Mouse (Mus musculus): ENCODE measurements around the gene Vmn1r1. TPM values are rescaled to one million over a fixed set of nuclear protein-coding genes. Genes with fewer than 3 reads are reported as not detected.
"Not testable (repeated sequence)": the region's sequence is repeated elsewhere in the genome, so short reads cannot be mapped to it uniquely, and the experiment has no call there.

Gene Vmn1r1
- not detected in 2 replicates for polyA plus RNA-seq (2015; fragmentation: Nextera tagmentation; extraction: Ambion mirVana)

DNA sequence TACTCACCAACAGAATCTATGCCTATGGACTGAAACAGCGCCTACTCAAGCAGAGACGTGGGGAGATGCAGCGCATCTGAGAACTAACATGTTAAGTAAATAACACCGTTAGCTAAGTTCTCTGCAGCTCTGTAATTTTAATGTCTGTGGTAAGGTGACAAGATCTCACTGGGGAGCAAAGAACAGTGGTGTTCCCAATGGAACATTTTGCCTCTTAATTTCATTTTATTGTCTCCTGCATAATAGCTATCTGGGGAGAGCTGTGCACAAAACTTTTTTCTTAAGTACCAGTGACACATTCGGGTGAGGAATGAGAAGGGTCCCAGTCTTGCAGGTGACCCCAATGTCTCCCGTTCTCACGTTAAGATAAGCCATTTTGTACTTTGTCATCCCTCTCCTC is at the start of gene Vmn1r1:
Gene Vmn1r1, minus strand, starts transcription at position 101 of the 400 bp plus-strand sequence.
- no peaks in the 10 kb centered on the region for H3K36me3 ChIP-seq
- WGBS = 85% methylated on average over 7 of the region's 7 CpGs
- no peak within 1 kb of the TSS for H3K9ac ChIP-seq
- H3K27me3 ChIP-seq = no peaks in the 10 kb centered on the region
- H3K27ac ChIP-seq = no peak within 1 kb of the TSS
- no peaks in the 10 kb centered on the region for H3K4me1 ChIP-seq
- no peak within 1 kb of the TSS for H3K4me2 ChIP-seq
- H3K9me3 ChIP-seq (replicated peaks) = no peaks in the 10 kb centered on the region
- no peak for ATAC-seq (replicated peaks; ENCODE audit: low FRiP score)
- no peak within 1 kb of the TSS for H3K4me3 ChIP-seq (replicated peaks)

DNA sequence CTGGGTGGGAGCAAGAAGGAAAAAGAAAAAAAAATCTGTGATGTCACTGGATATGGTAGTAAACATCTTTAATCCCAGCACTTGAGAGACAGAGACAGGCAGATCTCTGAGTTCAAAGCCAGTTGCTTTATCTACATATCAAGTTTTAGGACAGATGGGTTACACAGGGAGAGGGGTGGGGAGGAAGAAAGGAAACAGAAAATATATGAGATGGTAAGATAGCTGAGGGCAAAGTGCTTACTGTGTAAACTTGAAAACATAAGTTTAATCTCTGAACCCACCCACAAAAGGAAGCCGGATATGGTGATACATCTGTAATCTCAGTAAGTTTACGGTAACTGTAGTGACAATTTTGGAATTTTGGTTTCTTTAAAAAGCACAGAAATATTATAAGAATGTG is 46.0 kb upstream of the Vmn1r1 start:
- WGBS = 86% methylated on average over 2 of the region's 2 CpGs
- no peak for ATAC-seq (replicated peaks; ENCODE audit: low FRiP score)
- no peaks in the 10 kb centered on the region for H3K36me3 ChIP-seq

DNA sequence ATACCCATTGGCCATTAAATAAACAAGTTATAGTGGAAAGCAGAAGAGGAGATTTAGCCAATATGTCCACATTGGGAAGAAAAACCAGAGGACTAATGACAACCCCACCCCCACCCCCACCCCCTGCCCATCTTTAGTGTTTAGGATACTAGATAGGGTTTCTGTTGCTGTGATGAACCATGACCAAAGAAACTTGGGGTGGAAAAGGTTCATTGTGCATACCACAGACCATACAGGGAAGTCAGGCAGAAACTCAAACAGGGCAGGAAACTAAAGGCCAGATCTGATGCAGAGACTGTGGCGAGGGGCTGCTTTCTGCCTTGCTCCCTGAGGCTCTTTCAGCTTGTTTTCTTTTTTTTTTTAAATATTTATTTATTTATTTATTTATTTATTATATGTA is 28.3 kb upstream of the Vmn1r1 start:
- ATAC-seq (replicated peaks; ENCODE audit: low FRiP score) = no peak; the same call in 1 of the 2 replicates
- Histone ChIP-seq H3K27me3 (no peaks in the 10 kb centered on the region), H3K4me2 (no peak overlapping the region), H3K9me3 (replicated peaks) (no peaks in the 10 kb centered on the region), H3K4me1 (peaks cover 16% of the 10 kb centered on the region), H3K27ac (peak overlapping the region; percentile 41), H3K36me3 (no peaks in the 10 kb centered on the region), H3K4me3 (replicated peaks) (no peak overlapping the region), H3K9ac (no peak overlapping the region)
- WGBS = 52% methylated on average over 1 of the region's 1 CpGs

More for the DNA sequence above, 46.0 kb upstream of the Vmn1r1 start:
- H3K4me2 ChIP-seq = no peak overlapping the region
- H3K27me3 ChIP-seq = no peaks in the 10 kb centered on the region
- H3K9me3 ChIP-seq (replicated peaks) = no peaks in the 10 kb centered on the region; the same call in 1 of the 2 replicates
- no peaks in the 10 kb centered on the region for H3K4me1 ChIP-seq
- H3K4me3 ChIP-seq (replicated peaks) = no peak overlapping the region
- no peak overlapping the region for H3K27ac ChIP-seq
- H3K9ac ChIP-seq = no peak overlapping the region

DNA sequence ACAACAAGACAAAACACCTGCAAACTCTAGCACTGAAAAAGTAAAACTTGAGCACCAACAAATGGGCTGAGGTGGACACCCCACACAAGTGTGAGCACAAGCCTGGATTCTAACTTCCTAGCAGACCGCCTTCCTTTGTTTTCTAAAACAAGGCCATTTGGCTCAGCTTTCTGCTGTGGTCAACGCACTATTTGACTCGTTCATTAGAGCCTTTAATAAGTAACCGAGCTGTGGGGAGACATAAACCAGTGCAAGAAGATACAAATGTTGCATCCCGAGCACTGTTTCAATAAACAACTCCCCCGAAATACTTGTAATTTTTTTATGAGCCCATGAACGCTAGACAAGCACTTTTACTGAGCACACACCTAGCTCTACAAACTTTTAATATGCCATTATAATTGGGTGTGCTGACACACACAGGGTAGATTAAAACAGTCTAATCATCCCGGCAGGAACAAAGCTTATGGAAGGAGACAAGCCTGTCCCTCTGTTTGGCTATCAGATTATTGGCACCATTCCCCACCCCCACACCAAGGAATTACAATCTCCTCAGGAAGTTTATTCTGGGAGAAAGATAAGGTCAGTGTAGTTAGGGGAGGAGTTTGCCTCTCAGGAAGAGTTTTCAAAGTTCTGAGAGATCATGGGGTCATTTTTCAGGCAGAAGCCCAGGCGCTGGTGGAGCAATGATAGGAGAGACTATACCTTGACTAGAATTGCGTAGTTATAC is 27.7 kb upstream of the Vmn1r1 start:
- Histone ChIP-seq H3K4me3 (replicated peaks) (no peak overlapping the region), H3K4me2 (no peak overlapping the region), H3K27ac (peak overlapping the region; percentile 41), H3K9me3 (replicated peaks) (no peaks in the 10 kb centered on the region), H3K4me1 (peaks cover 16% of the 10 kb centered on the region), H3K9ac (no peak overlapping the region), H3K36me3 (no peaks in the 10 kb centered on the region), H3K27me3 (no peaks in the 10 kb centered on the region)
- WGBS = 44% methylated on average over 10 of the region's 10 CpGs
- no peak for ATAC-seq (replicated peaks; ENCODE audit: low FRiP score)

DNA sequence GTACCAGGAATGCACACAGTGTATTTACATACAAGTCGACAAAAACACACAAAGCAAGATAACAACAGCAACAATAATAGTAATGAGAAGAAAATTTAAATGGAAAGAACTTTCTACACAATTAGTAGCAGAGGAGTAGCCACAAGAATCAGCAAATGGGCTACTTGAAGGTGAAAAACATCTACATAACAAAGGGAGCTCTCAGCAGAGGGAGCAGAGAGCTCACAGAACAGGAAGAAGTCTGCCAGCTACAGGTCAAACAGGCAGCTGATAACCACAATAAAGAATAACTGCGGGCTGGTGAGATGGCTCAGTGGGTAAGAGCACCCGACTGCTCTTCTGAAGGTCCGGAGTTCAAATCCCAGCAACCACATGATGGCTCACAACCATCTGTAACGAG is 26.9 kb upstream of the Vmn1r1 start:
- Histone ChIP-seq H3K4me2 (no peak overlapping the region), H3K27ac (no peak overlapping the region), H3K4me3 (replicated peaks) (no peak overlapping the region), H3K27me3 (no peaks in the 10 kb centered on the region), H3K9me3 (replicated peaks) (no peaks in the 10 kb centered on the region), H3K4me1 (peaks cover 16% of the 10 kb centered on the region), H3K36me3 (no peaks in the 10 kb centered on the region), H3K9ac (no peak overlapping the region)
- WGBS = 80% methylated on average over 5 of the region's 5 CpGs
- ATAC-seq (replicated peaks; ENCODE audit: low FRiP score) = no peak

DNA sequence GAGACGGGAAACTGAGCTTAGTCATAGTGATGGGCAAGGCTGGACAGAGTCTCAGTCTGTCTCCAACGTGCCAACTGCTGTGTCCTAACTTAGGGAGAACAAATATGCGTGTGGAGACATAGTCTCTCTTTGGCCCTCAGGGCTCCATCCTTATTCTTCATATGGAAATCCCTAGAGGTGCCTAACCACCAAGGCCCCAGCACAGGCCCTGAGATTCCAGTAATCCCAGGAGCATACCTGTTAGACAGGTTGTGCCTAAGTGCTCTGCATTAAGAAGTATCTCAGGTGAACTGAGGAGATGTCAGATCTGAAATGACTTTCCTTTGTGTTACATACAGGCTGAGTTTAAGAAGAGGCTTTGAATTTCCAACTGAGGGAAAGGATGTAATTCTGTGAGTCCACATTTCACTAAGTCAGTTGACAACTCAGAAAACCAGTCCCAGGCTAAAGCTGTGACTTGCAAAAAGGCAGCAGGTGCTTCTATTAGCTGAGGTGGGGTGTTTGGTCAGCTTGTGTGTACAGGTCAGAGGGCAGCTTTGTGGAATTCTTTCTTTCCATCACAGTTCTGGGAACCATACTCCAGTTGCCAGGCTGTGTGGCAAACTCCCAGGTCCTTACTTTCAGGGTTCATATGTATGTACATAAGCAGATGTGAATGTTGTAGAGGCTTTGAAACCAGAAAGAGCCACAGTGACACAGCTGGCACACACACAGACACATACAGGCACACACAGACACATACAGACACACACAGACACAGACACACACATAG is 25.6 kb upstream of the Vmn1r1 start:
- Histone ChIP-seq H3K27ac (no peak overlapping the region), H3K27me3 (no peaks in the 10 kb centered on the region), H3K4me3 (replicated peaks) (no peak overlapping the region), H3K4me1 (peaks cover 16% of the 10 kb centered on the region), H3K9ac (no peak overlapping the region), H3K4me2 (no peak overlapping the region), H3K36me3 (no peaks in the 10 kb centered on the region), H3K9me3 (replicated peaks) (no peaks in the 10 kb centered on the region)
- ATAC-seq (replicated peaks; ENCODE audit: low FRiP score) = no peak
- WGBS = 66% methylated on average over 3 of the region's 3 CpGs

DNA sequence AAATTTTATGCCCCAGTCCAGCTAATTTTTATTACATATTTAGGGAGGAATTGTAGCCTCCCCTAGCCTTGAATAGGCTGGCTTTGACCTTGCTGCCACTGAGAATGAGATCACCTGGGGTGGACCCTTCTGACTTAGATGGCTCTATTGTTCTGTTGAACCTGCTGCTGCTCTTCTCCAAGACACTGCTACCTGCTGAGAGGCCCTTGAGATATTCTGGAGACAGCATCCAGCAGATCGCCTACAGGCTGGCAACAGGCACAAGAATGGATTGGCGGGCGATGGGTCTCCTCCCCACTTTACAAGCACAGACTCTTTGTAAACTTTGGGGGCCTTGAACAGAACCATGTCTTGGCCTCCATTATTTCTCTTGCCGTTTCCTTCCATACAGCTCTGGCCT is 18.2 kb upstream of the Vmn1r1 start:
- H3K4me2 ChIP-seq; H3K27ac ChIP-seq; H3K4me1 ChIP-seq; H3K9me3 ChIP-seq (replicated peaks); H3K9ac ChIP-seq; H3K36me3 ChIP-seq; H3K4me3 ChIP-seq (replicated peaks); H3K27me3 ChIP-seq; ATAC-seq (replicated peaks; ENCODE audit: low FRiP score): not testable (repeated sequence)
- whole genome bisulfite sequencing = 87% methylated on average over 4 of the region's 4 CpGs

DNA sequence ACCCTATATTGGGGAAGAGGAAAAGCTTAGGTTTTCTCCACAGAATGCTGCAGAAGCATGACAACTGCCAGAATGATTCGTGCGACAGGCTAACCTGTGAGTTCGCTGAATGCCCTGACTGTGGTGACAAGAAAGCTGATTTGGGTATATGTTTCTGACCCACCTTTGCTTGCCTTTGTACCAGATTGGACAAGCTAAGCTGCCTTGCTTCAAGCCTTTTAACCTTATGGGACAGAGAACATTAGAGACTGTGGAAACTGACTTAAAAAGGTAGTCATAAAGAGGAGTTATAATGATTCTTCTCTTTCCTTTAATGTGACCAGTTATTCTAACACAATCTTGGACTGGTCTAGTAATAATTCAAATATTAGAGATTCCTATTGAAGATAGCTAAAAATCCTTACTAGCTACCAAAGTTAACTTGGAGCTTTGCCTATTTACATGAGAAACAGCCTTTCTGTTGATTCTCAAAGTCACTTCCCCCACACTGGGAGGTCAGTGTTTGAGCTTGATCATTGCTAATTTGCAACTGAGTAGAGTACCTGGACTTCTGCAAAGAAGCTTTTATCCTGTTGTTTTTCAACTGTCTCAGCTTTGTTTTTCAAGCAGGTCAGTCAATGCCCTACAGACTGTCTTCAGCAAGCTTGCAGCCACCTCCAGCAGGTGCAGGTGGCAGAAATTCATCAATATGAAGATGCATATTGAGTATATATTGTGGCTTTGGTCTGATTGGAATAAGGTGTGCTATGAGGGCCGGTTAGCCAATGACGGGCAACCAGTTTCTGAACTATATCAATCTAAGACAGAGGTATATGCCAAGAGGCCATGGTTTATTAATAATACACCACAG is 17.4 kb upstream of the Vmn1r1 start:
- WGBS = 73% methylated on average over 5 of the region's 5 CpGs
- no peaks in the 10 kb centered on the region for H3K9me3 ChIP-seq (replicated peaks)

DNA sequence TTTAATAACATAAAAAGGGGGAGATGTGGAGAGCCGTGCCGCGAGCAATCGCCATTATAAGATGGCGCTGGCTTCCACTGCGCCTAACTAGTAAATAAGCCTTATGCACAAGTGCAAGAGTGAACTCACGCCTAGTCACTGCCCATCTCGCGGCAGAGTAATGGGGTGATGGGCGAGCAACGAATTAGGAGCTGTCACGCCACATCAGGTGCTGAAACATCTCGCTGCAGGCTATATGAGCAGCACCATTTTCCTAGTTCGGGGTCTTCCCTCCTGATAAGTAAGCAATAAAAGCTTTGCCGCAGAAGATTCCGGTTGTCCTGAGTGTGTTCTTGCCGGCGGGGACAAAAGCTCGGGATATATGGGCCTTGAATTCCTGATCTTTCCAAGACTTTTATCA is 12.7 kb upstream of the Vmn1r1 start:
- H3K27me3 ChIP-seq; H3K27ac ChIP-seq; H3K9me3 ChIP-seq (replicated peaks); H3K36me3 ChIP-seq; ATAC-seq (replicated peaks; ENCODE audit: low FRiP score); H3K4me2 ChIP-seq; H3K9ac ChIP-seq; H3K4me1 ChIP-seq; H3K4me3 ChIP-seq (replicated peaks): not testable (repeated sequence)
- 95% methylated on average over 19 of the region's 19 CpGs for WGBS

More for the DNA sequence above, 17.4 kb upstream of the Vmn1r1 start:
- Histone ChIP-seq H3K27me3 (no peaks in the 10 kb centered on the region), H3K4me3 (replicated peaks) (no peak overlapping the region), H3K4me2 (no peak overlapping the region), H3K36me3 (no peaks in the 10 kb centered on the region), H3K4me1 (no peaks in the 10 kb centered on the region), H3K9ac (no peak overlapping the region), H3K27ac (no peak overlapping the region)
- ATAC-seq (replicated peaks; ENCODE audit: low FRiP score) = no peak

DNA sequence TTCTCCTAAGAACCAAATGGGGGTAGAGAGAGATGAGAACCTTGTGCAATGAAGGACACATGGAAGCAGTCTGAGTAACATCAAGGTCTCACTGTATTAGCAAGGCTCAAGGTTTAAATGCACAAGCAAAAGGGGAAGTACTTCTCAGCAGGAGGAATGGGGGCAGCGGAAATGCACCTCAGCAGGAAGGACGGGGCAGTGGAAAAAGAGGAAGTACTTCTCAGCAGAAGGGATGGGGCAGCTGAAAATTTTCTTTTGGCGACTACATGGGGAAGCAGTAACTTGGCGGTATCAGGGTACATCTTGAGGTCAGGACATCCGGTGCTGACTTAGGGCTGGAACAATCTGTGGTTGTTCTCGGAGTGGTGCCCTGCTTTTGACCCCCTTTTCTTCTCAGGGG is 5.9 kb upstream of the Vmn1r1 start:
- not testable (repeated sequence) for ATAC-seq (replicated peaks; ENCODE audit: low FRiP score)

DNA sequence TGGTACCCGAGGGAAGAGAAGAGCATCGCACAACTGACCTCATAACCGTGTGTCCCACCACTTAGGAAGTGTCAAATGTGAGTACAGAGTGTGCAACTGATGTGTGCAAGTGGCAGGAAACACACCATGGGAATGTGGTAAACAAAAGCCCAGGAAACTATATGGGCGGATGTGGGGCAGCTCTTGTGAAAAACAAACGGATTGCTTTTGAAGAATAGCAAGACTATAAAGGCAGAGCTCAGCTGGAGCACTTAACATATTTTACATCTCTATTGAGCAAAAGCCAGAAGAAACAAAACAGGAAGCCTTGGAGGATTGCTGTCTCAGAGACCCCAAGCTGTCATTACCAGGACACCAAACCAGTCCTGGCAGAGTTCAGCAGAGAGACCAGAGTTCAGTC is 1.3 kb downstream of the Vmn1r1 start:
- Histone ChIP-seq H3K9me3 (replicated peaks) (no peaks in the 10 kb centered on the region), H3K4me1 (no peaks in the 10 kb centered on the region), H3K36me3 (no peaks in the 10 kb centered on the region), H3K4me2 (no peak overlapping the region), H3K4me3 (replicated peaks) (no peak overlapping the region), H3K27me3 (no peaks in the 10 kb centered on the region), H3K9ac (no peak overlapping the region), H3K27ac (no peak overlapping the region)
- no peak for ATAC-seq (replicated peaks; ENCODE audit: low FRiP score)
- WGBS = 37% methylated on average over 5 of the region's 5 CpGs

More for the DNA sequence above, 5.9 kb upstream of the Vmn1r1 start:
- H3K4me2 ChIP-seq; H3K4me3 ChIP-seq (replicated peaks); H3K9me3 ChIP-seq (replicated peaks); H3K27me3 ChIP-seq; H3K4me1 ChIP-seq; H3K9ac ChIP-seq; H3K36me3 ChIP-seq; H3K27ac ChIP-seq: not testable (repeated sequence)
- WGBS = 88% methylated on average over 6 of the region's 6 CpGs

DNA sequence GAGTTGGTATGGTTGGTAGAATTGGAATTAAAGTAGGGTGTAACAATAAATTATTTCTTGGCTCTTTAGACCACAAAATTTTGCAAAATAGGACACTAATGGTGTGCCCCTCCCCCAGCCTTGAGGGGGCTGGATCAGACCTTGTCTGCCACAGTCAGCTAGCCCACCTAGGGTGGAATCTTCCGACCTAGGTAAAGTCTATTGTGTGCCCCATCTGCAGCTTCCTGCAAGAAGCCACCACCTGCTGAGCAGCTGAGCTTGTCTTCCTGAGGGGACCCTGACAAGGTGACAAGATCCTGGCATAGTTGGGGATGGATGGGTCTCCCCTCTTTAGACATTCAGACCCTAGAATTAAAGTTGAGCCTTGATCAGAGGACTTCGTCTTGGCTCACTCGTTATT is 4.7 kb downstream of the Vmn1r1 start:
- no peaks in the 10 kb centered on the region for H3K9me3 ChIP-seq (replicated peaks)
- H3K27me3 ChIP-seq = no peaks in the 10 kb centered on the region
- H3K4me2 ChIP-seq = no peak overlapping the region
- no peak overlapping the region for H3K27ac ChIP-seq
- no peak overlapping the region for H3K4me3 ChIP-seq (replicated peaks)
- no peak for ATAC-seq (replicated peaks; ENCODE audit: low FRiP score)
- no peaks in the 10 kb centered on the region for H3K36me3 ChIP-seq
- H3K4me1 ChIP-seq = no peaks in the 10 kb centered on the region
- 86% methylated on average over 3 of the region's 3 CpGs for WGBS
- H3K9ac ChIP-seq = no peak overlapping the region
